Mouse (Mus musculus): ENCODE results near the gene Ccdc54. TPM values are rescaled to one million over a fixed set of nuclear protein-coding genes. Genes with fewer than 3 reads are reported as not detected.
A peak's percentile ranks its signal among the peaks of the same experiment; 100 is the strongest.

Ccdc54 gene
- polyA plus RNA-seq, 1 experiment from 2014 or later, result not detected

- WGBS, result 60% methylated on average over 11 of the region's 11 CpGs
- Histone ChIP-seq H3K27ac (ENCODE audit: low read depth, low read length) (no peak overlapping the region), H3K27me3 (replicated peaks; ENCODE audit: control insufficient read depth, insufficient read depth, low read length) (no peaks in the 10 kb centered on the region), H3K4me3 (ENCODE audit: low read depth, low read length) (no peak overlapping the region), H3K9me3 (ENCODE audit: control insufficient read depth) (no peaks in the 10 kb centered on the region), H3K9ac (ENCODE audit: low read depth, low read length) (no peak overlapping the region), H3K4me1 (replicated peaks; ENCODE audit: control insufficient read depth, insufficient read depth, low read length) (no peaks in the 10 kb centered on the region), H3K4me2 (replicated peaks; ENCODE audit: low read depth) (no peak overlapping the region), H3K36me3 (ENCODE audit: control insufficient read depth, insufficient read depth) (no peaks in the 10 kb centered on the region)
- no peak for TF ChIP-seq CTCF (IDR thresholded peaks at IDR 0.05; ENCODE audit: low read depth)
- ATAC-seq, result no peak
Observed at GRCm38 (mm10) chr16:50589574-50590151, 1.3 kb downstream of the Ccdc54 start.

DNA sequence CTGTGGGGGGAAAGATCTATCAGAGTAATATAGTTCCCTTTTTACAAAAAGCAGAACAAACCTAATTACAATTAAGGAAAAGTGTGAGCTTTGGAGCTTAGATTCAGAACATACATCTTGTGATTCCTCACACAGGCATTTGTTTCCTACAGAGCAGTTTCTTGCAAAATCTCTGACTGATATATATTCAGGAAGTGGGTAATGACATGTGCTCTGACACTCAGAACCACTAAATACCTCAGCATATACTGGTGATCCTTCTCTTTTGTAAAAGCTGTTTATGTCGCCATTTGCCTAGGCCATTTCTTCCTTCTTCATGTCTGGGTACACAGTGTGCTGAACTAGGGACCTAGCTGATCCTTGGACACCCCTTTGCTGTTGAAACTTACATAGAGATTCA lies 2.8 kb downstream of the Ccdc54 start:
- WGBS, result 86% methylated on average over 1 of the region's 1 CpGs
- no peaks in the 10 kb centered on the region for H3K9me3 ChIP-seq (ENCODE audit: control insufficient read depth)
- H3K36me3 ChIP-seq (ENCODE audit: control insufficient read depth, insufficient read depth), result no peaks in the 10 kb centered on the region
- no peak overlapping the region for H3K4me3 ChIP-seq (ENCODE audit: low read depth, low read length)
- H3K27ac ChIP-seq (ENCODE audit: low read depth, low read length), result no peak overlapping the region
- H3K4me1 ChIP-seq (replicated peaks; ENCODE audit: control insufficient read depth, insufficient read depth, low read length), result no peaks in the 10 kb centered on the region
- H3K27me3 ChIP-seq (replicated peaks; ENCODE audit: control insufficient read depth, insufficient read depth, low read length), result no peaks in the 10 kb centered on the region
- no peak overlapping the region for H3K9ac ChIP-seq (ENCODE audit: low read depth, low read length)
- H3K4me2 ChIP-seq (replicated peaks; ENCODE audit: low read depth), result no peak overlapping the region
- no peak for TF ChIP-seq CTCF (IDR thresholded peaks at IDR 0.05; ENCODE audit: low read depth)
- no peak for ATAC-seq

- Histone ChIP-seq H3K36me3 (ENCODE audit: control insufficient read depth, insufficient read depth) (no peaks in the 10 kb centered on the region), H3K27me3 (replicated peaks; ENCODE audit: control insufficient read depth, insufficient read depth, low read length) (no peaks in the 10 kb centered on the region), H3K9ac (ENCODE audit: low read depth, low read length) (no peak overlapping the region), H3K4me3 (ENCODE audit: low read depth, low read length) (no peak overlapping the region), H3K4me1 (replicated peaks; ENCODE audit: control insufficient read depth, insufficient read depth, low read length) (no peaks in the 10 kb centered on the region), H3K27ac (ENCODE audit: low read depth, low read length) (no peak overlapping the region), H3K9me3 (ENCODE audit: control insufficient read depth) (no peaks in the 10 kb centered on the region), H3K4me2 (replicated peaks; ENCODE audit: low read depth) (no peak overlapping the region)
- ATAC-seq, result no peak
- TF ChIP-seq CTCF (IDR thresholded peaks at IDR 0.05; ENCODE audit: low read depth), result no peak
- 84% methylated on average over 7 of the region's 7 CpGs for WGBS
Observed at GRCm38 (mm10) chr16:50587139-50587538, 3.8 kb downstream of the Ccdc54 start.

DNA sequence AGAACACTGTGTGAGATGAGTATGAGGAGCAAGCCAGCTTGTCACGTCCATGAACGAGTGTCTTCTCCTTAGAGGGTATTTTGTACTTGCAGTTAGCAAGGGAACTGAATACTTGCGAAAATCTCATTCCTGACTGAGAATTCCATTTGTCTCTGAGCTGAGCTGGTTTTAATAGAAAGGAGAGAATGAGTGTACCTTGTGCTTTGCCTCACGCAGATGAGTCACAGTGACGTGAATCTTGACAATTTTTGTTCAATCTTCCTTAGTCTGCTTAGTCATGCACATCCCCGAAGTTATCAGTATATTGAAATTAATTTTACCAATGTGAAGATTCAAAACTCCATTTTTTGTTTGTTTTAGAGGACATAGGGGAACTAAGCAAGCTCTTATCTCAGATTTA lies 12.6 kb downstream of the Ccdc54 start:
- 78% methylated on average over 6 of the region's 6 CpGs for WGBS
- no peak overlapping the region for H3K27ac ChIP-seq (ENCODE audit: low read depth, low read length)
- TF ChIP-seq CTCF (IDR thresholded peaks at IDR 0.05; ENCODE audit: low read depth), result no peak
- H3K4me3 ChIP-seq (ENCODE audit: low read depth, low read length), result no peak overlapping the region
- H3K4me1 ChIP-seq (replicated peaks; ENCODE audit: control insufficient read depth, insufficient read depth, low read length), result no peaks in the 10 kb centered on the region
- no peaks in the 10 kb centered on the region for H3K27me3 ChIP-seq (replicated peaks; ENCODE audit: control insufficient read depth, insufficient read depth, low read length)
- no peaks in the 10 kb centered on the region for H3K36me3 ChIP-seq (ENCODE audit: control insufficient read depth, insufficient read depth)
- H3K9me3 ChIP-seq (ENCODE audit: control insufficient read depth), result no peaks in the 10 kb centered on the region
- H3K4me2 ChIP-seq (replicated peaks; ENCODE audit: low read depth), result no peak overlapping the region
- ATAC-seq, result no peak
- H3K9ac ChIP-seq (ENCODE audit: low read depth, low read length), result no peak overlapping the region

GRCm38 (mm10) chr16:50572557-50572956 lies 18.4 kb downstream of the Ccdc54 start:
- WGBS, result 55% methylated on average over 13 of the region's 13 CpGs
- no peak overlapping the region for H3K4me3 ChIP-seq (ENCODE audit: low read depth, low read length)
- no peaks in the 10 kb centered on the region for H3K9me3 ChIP-seq (ENCODE audit: control insufficient read depth)
- no peak overlapping the region for H3K9ac ChIP-seq (ENCODE audit: low read depth, low read length)
- no peak overlapping the region for H3K27ac ChIP-seq (ENCODE audit: low read depth, low read length)
- H3K4me2 ChIP-seq (replicated peaks; ENCODE audit: low read depth), result no peak overlapping the region
- no peaks in the 10 kb centered on the region for H3K4me1 ChIP-seq (replicated peaks; ENCODE audit: control insufficient read depth, insufficient read depth, low read length)
- no peak for ATAC-seq
- H3K36me3 ChIP-seq (ENCODE audit: control insufficient read depth, insufficient read depth), result no peaks in the 10 kb centered on the region
- H3K27me3 ChIP-seq (replicated peaks; ENCODE audit: control insufficient read depth, insufficient read depth, low read length), result no peaks in the 10 kb centered on the region
- TF ChIP-seq CTCF (IDR thresholded peaks at IDR 0.05; ENCODE audit: low read depth), result no peak

DNA sequence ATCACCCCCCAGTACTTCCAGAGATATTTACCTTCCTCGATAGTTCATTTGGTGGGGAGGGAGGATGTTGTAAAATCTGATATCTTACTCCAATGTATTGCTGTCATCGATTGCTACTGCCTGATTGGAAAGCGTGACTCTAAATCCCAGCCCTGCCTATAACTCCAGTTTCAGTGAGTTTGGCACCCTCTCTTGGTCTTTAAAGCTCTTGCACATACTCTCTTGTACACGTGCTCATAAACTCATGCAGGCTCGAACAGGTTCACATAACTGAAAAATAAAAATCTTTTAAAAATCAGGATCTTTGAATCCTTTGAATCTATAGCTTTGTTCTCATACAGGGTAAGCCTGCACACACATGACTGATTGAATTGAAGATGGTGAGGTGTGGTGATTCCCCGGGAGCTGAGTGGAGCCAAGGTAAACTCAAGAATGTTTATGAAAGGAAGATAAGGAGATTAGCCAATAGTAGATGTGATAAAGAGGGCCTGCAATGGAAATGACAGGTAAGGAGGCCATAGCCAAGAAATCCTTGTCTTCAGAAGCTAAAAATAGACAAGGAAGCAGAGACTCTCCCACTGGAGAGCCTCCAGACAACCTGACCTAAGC lies 31.7 kb downstream of the Ccdc54 start:
- 0 out of 2 replicates have a peak, but pooled peaks have one; percentile 53 for ATAC-seq
- no peak overlapping the region for H3K27ac ChIP-seq (ENCODE audit: low read depth, low read length)
- 35% methylated on average over 6 of the region's 6 CpGs for WGBS

More for the DNA sequence above, 31.7 kb downstream of the Ccdc54 start:
- TF ChIP-seq CTCF (IDR thresholded peaks at IDR 0.05; ENCODE audit: low read depth), result peak; percentile 38; the same call in 1 of the 2 replicates
- Histone ChIP-seq H3K4me3 (ENCODE audit: low read depth, low read length) (no peak overlapping the region), H3K4me2 (replicated peaks; ENCODE audit: low read depth) (no peak overlapping the region), H3K4me1 (replicated peaks; ENCODE audit: control insufficient read depth, insufficient read depth, low read length) (peaks cover 4% of the 10 kb centered on the region; the same call in 1 of the 2 replicates), H3K9me3 (ENCODE audit: control insufficient read depth) (no peaks in the 10 kb centered on the region), H3K36me3 (ENCODE audit: control insufficient read depth, insufficient read depth) (no peaks in the 10 kb centered on the region), H3K27me3 (replicated peaks; ENCODE audit: control insufficient read depth, insufficient read depth, low read length) (no peaks in the 10 kb centered on the region), H3K9ac (ENCODE audit: low read depth, low read length) (no peak overlapping the region)

Data from intestine, postnatal 0 days (tissue).